Mouse (Mus musculus) neural tube, embryonic 15.5 days (tissue): ENCODE measurements around the gene Pakap. TPM values are rescaled to one million over a fixed set of nuclear protein-coding genes. Genes with fewer than 3 reads are reported as not detected.

Experiments
- ATAC-seq: fragments of 200-750 bp; cut with Nextera tagmentation; 2 replicates; pipeline ENCODE4 v1.8.0; 2017; ENCODE audit warnings: mild to moderate bottlenecking, moderate TSS enrichment, moderate library complexity; ENCODE audit not compliant: low FRiP score
- H3K27ac ChIP-seq: fragments of 300-500 bp; sonication (generic); replicated peaks from 2 replicates; pipeline ENCODE4 v1.5.1; 2015; ENCODE audit warnings: mild to moderate bottlenecking, inconsistent platforms
- H3K27me3 ChIP-seq: fragments of 300-500 bp; sonication (generic); replicated peaks from 2 replicates; pipeline ENCODE4 v1.6.1; 2015; ENCODE audit warnings: inconsistent platforms
- H3K36me3 ChIP-seq: fragments of 300-500 bp; sonication (generic); 2 replicates; pipeline ENCODE4 v1.6.1; 2015; ENCODE audit warnings: inconsistent platforms
- H3K4me1 ChIP-seq: fragments of 300-500 bp; sonication (generic); 2 replicates; pipeline ENCODE4 v1.6.1; 2015; ENCODE audit warnings: inconsistent platforms
- H3K4me2 ChIP-seq: fragments of 300-500 bp; sonication (generic); 2 replicates; pipeline ENCODE4 v1.6.1; 2015; ENCODE audit warnings: inconsistent platforms, mild to moderate bottlenecking, moderate library complexity
- H3K4me3 ChIP-seq: fragments of 300-500 bp; sonication (generic); replicated peaks from 2 replicates; pipeline ENCODE4 v1.5.1; 2015; ENCODE audit warnings: mild to moderate bottlenecking, inconsistent platforms
- H3K9ac ChIP-seq: fragments of 300-500 bp; sonication (generic); replicated peaks from 2 replicates; pipeline ENCODE4 v1.6.1; 2015; ENCODE audit warnings: mild to moderate bottlenecking, inconsistent platforms
- H3K9me3 ChIP-seq: fragments of 300-500 bp; sonication (generic); replicated peaks from 2 replicates; pipeline ENCODE4 v1.6.1; 2016; ENCODE audit warnings: inconsistent platforms
- WGBS: fragments of 180-500 bp; shearing (Covaris S2); methylation state at CpG from one replicate; pipeline ENCODE4 v1.1.7; 2015; ENCODE audit warnings: mixed read lengths; 5-methylcytosine and 5-hydroxymethylcytosine counted together
- polyA plus RNA-seq: library from polyadenylated mRNA; unstranded; fragments of >200 nt; fragmentation: Nextera tagmentation; extraction: Ambion mirVana; gene quantifications from 2 replicates; pipeline ENCODE4 v1.2.1, GENCODE M21; 2015

Gene Pakap
- polyA plus RNA-seq, 1 experiment from 2014 or later = 10.4 TPM

DNA sequence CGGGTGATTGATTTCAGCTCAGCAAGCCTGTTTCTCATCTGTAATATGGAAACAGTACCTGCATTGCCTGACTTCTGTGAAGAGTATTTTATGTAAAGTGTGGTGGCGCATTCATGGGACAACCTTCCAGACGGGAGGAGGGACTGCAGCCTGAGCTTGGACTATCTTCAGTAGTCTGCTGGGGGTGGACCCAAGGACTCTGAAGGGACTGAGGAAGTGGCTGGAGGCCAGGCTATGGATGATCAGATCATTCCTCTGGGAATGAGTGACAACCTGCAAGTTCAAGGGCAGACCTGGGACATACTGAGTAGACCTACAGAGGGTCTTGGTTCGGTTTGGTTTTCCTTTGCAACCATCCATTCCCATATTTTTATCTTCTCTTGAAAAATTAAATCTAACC lies 154.3 kb downstream of the Pakap start:
- WGBS = 92% methylated on average over 4 of the region's 4 CpGs
- 0 out of 2 replicates have a peak, but pooled peaks cover 5% of the 10 kb centered on the region for H3K4me1 ChIP-seq
- no peak overlapping the region for H3K9ac ChIP-seq
- H3K27me3 ChIP-seq = no peaks in the 10 kb centered on the region
- no peaks in the 10 kb centered on the region for H3K36me3 ChIP-seq
- no peak overlapping the region for H3K4me2 ChIP-seq
- no peaks in the 10 kb centered on the region for H3K9me3 ChIP-seq
- no peak for ATAC-seq
- no peak overlapping the region for H3K4me3 ChIP-seq
- no peak overlapping the region for H3K27ac ChIP-seq

DNA sequence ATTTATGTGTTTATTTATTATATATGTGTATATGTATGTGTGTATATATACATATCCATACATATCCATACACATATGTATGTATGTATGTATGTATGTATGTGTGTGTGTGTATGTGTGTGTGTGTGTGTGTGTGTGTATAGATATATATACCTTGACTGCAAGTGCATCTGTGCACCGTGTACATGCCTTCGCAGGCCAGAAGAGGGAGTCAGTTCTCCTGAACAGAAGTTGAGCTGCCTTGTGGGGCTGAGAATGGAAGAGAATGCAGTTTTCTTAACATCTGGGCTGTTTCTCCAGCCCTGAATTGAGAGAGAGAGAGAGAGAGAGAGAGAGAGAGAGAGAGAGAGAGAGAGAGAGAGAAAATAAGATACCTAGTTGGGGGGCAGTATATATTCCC lies 155.7 kb downstream of the Pakap start:
- no peak for ATAC-seq
- H3K4me2 ChIP-seq = no peak overlapping the region
- 47% methylated on average over 2 of the region's 2 CpGs for WGBS
- H3K9me3 ChIP-seq = no peaks in the 10 kb centered on the region
- H3K4me1 ChIP-seq = 0 out of 2 replicates have a peak, but pooled peaks cover 5% of the 10 kb centered on the region
- no peaks in the 10 kb centered on the region for H3K27me3 ChIP-seq
- H3K9ac ChIP-seq = no peak overlapping the region
- H3K36me3 ChIP-seq = no peaks in the 10 kb centered on the region
- H3K27ac ChIP-seq = no peak overlapping the region
- H3K4me3 ChIP-seq = no peak overlapping the region

DNA sequence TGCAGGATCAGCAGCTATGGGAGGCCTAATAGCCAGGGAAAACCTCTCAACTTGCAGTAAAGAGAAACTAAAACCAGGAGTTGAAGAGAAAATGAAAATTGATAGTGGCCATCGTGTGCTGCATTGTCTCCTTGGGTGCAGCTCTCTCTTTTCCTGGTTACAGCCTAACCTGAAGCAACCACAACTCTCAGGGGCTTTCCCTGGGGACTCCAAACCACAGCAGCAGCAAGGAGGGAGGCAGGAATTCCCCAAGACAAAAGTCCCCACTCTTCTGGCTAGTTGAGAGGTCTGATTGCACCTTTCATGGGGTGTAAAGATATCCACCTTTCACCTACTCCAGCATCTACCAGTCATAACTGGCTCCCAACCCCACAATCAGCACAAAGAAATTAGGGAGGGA lies 157.6 kb downstream of the Pakap start:
- ATAC-seq = no peak
- WGBS = 88% methylated on average over 1 of the region's 1 CpGs

DNA sequence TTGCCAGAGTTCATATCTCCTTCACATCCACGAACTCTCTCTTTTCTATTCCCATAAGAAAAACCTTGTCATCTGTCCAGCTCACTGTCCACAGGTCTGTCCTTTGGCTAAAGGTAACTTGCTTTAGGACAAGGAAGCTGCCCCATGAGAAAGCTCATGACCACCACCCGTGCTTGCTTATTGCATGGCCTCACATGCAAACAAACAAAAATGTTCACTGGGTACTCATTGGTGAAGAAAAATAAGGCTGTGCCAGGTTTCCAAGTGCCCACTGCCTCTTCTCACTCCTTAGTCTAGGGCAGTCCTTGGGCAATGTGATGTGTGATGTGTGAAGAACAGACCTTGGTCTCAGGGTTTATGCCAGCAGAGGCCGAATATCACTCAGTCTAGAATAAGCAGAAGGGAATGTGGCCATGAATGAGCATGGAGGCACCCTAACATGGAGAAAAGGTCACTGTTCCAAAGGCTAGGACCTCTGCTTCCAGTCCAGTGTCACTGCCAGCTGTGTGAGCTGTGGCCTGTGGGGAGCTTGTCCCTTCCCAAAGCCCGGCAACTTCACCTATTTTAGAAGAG lies 160.7 kb downstream of the Pakap start:
- no peak overlapping the region for H3K4me2 ChIP-seq
- no peak overlapping the region for H3K4me3 ChIP-seq
- no peaks in the 10 kb centered on the region for H3K27me3 ChIP-seq
- H3K27ac ChIP-seq = no peak overlapping the region
- H3K4me1 ChIP-seq = no peaks in the 10 kb centered on the region
- no peak overlapping the region for H3K9ac ChIP-seq
- no peaks in the 10 kb centered on the region for H3K36me3 ChIP-seq
- no peaks in the 10 kb centered on the region for H3K9me3 ChIP-seq
- 91% methylated on average over 4 of the region's 4 CpGs for WGBS
- no peak for ATAC-seq

More for the DNA sequence above, 157.6 kb downstream of the Pakap start:
- no peak overlapping the region for H3K4me3 ChIP-seq
- H3K9me3 ChIP-seq = no peaks in the 10 kb centered on the region
- H3K4me1 ChIP-seq = 0 out of 2 replicates have a peak, but pooled peaks cover 5% of the 10 kb centered on the region
- no peak overlapping the region for H3K27ac ChIP-seq
- H3K36me3 ChIP-seq = no peaks in the 10 kb centered on the region
- no peaks in the 10 kb centered on the region for H3K27me3 ChIP-seq
- no peak overlapping the region for H3K4me2 ChIP-seq
- no peak overlapping the region for H3K9ac ChIP-seq

DNA sequence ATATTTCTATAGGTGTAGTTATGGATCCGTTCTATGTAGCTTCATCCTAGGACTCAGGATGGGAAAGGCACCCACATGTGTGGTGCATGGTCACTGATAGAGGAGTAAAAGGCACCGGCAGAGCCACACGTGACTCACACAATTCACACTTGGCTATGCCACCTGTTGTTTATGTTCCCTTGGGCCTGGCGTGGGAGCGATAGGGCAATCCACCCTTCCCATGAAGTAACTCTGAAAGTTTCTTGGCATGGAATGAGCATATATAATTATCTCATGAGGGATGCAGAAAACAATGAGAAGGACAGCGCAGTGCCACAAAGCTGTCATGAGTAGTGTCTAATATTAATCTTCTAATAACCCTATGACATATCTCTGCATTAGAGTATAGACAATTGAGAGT lies 162.1 kb downstream of the Pakap start:
- Histone ChIP-seq H3K4me2 (no peak overlapping the region), H3K36me3 (no peaks in the 10 kb centered on the region), H3K9ac (no peak overlapping the region), H3K27me3 (no peaks in the 10 kb centered on the region), H3K27ac (no peak overlapping the region), H3K4me1 (no peaks in the 10 kb centered on the region), H3K4me3 (no peak overlapping the region), H3K9me3 (no peaks in the 10 kb centered on the region)
- WGBS = 92% methylated on average over 6 of the region's 6 CpGs
- no peak for ATAC-seq

DNA sequence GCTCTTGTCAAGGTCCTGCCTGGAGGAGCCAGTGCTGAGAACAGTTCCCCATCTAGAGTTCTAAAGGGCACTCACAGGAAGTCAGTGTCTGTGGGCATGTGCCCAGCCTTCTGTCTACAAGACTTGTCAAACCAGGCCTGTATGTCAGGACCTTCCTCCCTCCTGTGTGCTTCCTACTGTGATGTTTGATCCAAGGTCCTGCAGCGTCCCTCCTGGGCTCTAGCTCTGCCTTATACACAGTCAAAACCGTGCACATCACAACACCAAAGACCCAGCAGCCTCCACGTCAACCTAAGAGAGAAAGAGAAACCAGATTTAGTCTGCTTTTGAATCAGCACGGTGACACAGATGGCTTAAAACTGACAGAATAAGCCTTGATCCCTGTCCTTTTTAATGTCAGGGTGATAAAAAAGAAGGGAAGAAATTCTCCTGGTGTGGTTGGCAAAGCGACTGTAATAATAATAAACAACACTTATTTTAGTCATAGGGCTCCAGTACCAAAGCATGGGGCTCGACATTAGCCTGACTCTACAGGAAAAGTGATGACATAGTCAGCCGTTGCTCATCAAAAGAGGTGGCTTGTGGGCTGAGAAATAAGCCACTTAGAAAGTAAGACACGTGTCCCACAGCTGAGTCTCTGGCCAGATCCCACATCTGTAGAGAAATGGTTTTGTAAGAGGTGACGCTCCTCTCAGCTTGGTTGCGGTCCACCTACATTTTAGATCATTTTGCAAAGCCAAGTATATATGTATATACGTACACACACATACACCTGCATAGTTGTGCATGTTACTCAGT lies 163.0 kb downstream of the Pakap start:
- Histone ChIP-seq H3K27ac (no peak overlapping the region), H3K9me3 (no peaks in the 10 kb centered on the region), H3K4me2 (no peak overlapping the region), H3K36me3 (no peaks in the 10 kb centered on the region), H3K4me1 (no peaks in the 10 kb centered on the region), H3K27me3 (no peaks in the 10 kb centered on the region), H3K4me3 (no peak overlapping the region), H3K9ac (no peak overlapping the region)
- 82% methylated on average over 11 of the region's 11 CpGs for WGBS
- ATAC-seq = no peak

- no peaks in the 10 kb centered on the region for H3K36me3 ChIP-seq
- ATAC-seq = no peak
- no peak overlapping the region for H3K4me2 ChIP-seq
- no peaks in the 10 kb centered on the region for H3K4me1 ChIP-seq
- H3K27ac ChIP-seq = no peak overlapping the region
- H3K27me3 ChIP-seq = no peaks in the 10 kb centered on the region
- 88% methylated on average over 5 of the region's 5 CpGs for WGBS
- no peak overlapping the region for H3K4me3 ChIP-seq
- no peak overlapping the region for H3K9ac ChIP-seq
- no peaks in the 10 kb centered on the region for H3K9me3 ChIP-seq
Observed at GRCm38 (mm10) chr4:57732351-57732750, 164.4 kb downstream of the Pakap start.

DNA sequence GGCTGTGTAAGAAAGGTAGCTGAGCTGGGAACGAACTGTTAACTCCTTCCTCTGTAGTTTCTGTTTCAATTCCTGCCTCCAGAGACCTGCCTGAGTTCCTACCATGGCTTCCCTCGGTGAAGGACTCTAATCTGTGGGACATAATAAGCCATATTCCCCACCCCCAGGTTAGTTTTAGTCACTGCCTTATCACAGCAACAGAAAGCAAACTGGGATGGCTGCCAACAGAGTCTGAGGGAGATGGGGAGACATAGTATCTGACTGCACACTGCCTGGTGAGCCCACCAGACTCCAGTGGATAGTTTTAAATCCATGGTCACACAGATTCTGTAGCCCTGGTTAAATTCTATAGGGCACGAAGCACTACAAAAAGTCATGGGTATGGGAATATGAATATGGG lies 165.5 kb downstream of the Pakap start:
- no peak for ATAC-seq
- Histone ChIP-seq H3K9ac (no peak overlapping the region), H3K4me1 (no peaks in the 10 kb centered on the region), H3K27me3 (no peaks in the 10 kb centered on the region), H3K36me3 (no peaks in the 10 kb centered on the region), H3K4me3 (no peak overlapping the region), H3K27ac (no peak overlapping the region), H3K4me2 (no peak overlapping the region), H3K9me3 (no peaks in the 10 kb centered on the region)
- WGBS = 82% methylated on average over 3 of the region's 3 CpGs

DNA sequence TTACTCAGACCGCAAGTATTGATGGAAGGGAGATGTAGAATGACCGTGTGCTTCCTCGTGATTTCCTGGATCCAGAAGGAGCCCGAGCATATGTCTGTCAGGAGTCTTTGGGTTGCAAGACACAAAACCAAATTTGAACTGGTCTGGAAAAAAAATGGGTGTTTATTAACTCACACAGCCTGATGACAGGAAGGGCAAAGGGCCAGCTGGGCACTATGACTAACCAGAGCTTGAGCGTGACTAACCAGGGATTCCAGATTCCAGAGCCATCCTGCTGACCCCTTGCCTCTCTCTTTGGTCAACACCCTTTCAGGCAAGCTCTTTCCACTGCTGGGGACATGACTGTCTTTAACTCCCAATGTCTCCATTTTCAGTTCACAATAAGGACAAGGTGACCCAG lies 167.4 kb downstream of the Pakap start:
- H3K4me3 ChIP-seq = no peak overlapping the region
- no peaks in the 10 kb centered on the region for H3K9me3 ChIP-seq
- H3K9ac ChIP-seq = no peak overlapping the region
- H3K27me3 ChIP-seq = no peaks in the 10 kb centered on the region
- no peak overlapping the region for H3K27ac ChIP-seq
- no peak overlapping the region for H3K4me2 ChIP-seq
- ATAC-seq = no peak
- H3K36me3 ChIP-seq = no peaks in the 10 kb centered on the region
- WGBS = 92% methylated on average over 5 of the region's 5 CpGs
- H3K4me1 ChIP-seq = 0 out of 2 replicates have a peak, but pooled peaks cover 5% of the 10 kb centered on the region

DNA sequence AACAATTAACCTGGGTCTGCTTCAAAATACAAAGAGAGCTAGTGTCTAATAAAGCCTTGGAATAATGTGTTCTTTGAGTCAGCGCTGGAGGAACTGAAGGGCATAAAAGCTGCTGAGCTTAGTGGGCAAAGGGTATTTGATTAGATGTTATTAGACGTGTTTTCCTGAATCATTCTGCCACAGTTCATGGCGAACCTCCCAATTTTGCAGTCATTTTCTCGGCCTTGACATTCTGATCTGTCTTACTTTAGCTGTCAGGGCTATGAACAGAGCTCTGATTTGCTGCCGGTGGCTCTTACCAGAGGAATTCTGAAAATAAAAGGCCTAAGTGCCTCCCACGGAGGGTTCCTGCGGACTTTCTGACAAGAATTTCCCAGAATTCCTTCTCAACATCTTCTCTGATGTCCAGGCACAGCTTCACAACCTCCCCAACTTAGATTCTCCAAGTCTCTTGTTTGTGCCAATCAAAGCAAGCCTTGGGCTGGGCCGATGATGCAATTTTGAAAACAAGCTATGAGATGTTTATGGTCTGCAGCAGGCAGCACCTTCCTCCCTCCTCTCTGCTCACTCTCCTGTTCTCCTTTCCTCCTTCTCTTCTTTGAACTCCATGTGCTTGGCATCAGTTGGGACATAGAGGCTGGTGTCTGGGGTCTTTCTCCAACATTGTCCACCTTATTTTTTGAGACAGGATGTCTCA lies 171.0 kb downstream of the Pakap start:
- peak overlapping the region; percentile 23; the same call in 1 of the 2 replicates for H3K27ac ChIP-seq
- 41% methylated on average over 8 of the region's 8 CpGs for WGBS
- no peak overlapping the region for H3K4me2 ChIP-seq
- H3K9ac ChIP-seq = no peak overlapping the region
- H3K36me3 ChIP-seq = no peaks in the 10 kb centered on the region
- no peaks in the 10 kb centered on the region for H3K9me3 ChIP-seq
- H3K27me3 ChIP-seq = no peaks in the 10 kb centered on the region
- 0 out of 2 replicates have a peak, but pooled peaks cover 5% of the 10 kb centered on the region for H3K4me1 ChIP-seq
- no peak overlapping the region for H3K4me3 ChIP-seq
- no peak for ATAC-seq

DNA sequence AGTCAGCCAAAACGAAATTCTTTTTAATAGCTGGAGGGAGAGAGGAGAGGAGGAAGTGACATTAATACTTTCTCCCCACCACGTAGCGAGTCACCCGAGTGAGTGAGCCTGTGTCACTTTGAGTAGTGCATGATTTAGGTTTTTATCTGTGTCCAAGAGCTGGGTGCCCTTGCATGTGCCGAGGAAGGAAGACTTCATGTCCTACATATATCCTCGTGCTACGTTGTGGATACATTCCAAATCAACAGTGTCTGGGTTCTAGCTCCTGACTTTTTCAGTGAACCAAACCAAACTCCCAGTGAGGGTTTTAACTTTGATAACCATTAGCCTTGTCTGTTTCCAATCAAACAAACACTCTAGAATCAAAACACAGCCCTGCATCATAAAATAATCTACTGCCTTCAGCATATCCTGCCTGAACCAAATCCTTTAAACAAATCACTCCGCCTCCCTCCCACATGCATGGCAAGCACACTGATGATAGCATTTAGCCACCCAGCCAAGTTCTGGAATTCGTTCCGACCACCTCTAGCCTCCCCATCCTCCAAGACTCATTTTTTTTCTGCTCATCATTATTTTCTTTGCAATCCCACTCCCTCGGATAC lies 175.4 kb downstream of the Pakap start:
- ATAC-seq = no peak

More for the DNA sequence above, 175.4 kb downstream of the Pakap start:
- Histone ChIP-seq H3K9me3 (no peaks in the 10 kb centered on the region), H3K4me3 (no peak overlapping the region), H3K27ac (no peak overlapping the region), H3K9ac (no peak overlapping the region), H3K4me2 (no peak overlapping the region), H3K36me3 (no peaks in the 10 kb centered on the region), H3K27me3 (no peaks in the 10 kb centered on the region), H3K4me1 (0 out of 2 replicates have a peak, but pooled peaks cover 5% of the 10 kb centered on the region)
- 82% methylated on average over 11 of the region's 11 CpGs for WGBS
